Mouse (Mus musculus) gastrocnemius, adult 18-20 months (tissue): ENCODE measurements around the gene Rnf103. TPM values are rescaled to one million over a fixed set of nuclear protein-coding genes. Genes with fewer than 3 reads are reported as not detected.

Experiments
- total RNA-seq, 2 experiments: library from RNA; stranded (reverse); gene quantifications; 2 replicates each; pipeline ENCODE4 v1.2.3; 2021

Rnf103 gene
- total RNA-seq, 2 experiments from 2014 or later, result 18.7 to 19.6 TPM

Other genes with a start within 250 kb of the Rnf103 start
- 10 to 100 TPM; 26.4 to 36.1 TPM for gene Krcc1, start 222.2 kb upstream of the Rnf103 start, total RNA-seq
- gene Smyd1, start 171.7 kb upstream of the Rnf103 start, total RNA-seq, result 100 to 1,000 TPM; 308 to 323 TPM
- not detected for gene Cd8b1, start 171.1 kb upstream of the Rnf103 start, total RNA-seq
- gene Cd8a, start 120.5 kb upstream of the Rnf103 start, total RNA-seq, result not detected
- gene Rmnd5a, start 53.3 kb upstream of the Rnf103 start, total RNA-seq, result 100 to 1,000 TPM; 128 to 132 TPM
- 10 to 100 TPM; 40.7 to 43.3 TPM for gene Chmp3, start 49.9 kb downstream of the Rnf103 start, total RNA-seq
- 10 to 100 TPM; 10.2 to 12.5 TPM for gene Kdm3a, start 139.1 kb downstream of the Rnf103 start, total RNA-seq
- gene Reep1, start 213.7 kb downstream of the Rnf103 start, total RNA-seq, result 10 to 100 TPM; 66.8 to 69.9 TPM